Mouse (Mus musculus) G1E (cell line): ENCODE data around the gene Faf2.

Experiments
- CTCF ChIP-seq: IDR thresholded peaks from 2 replicates; pipeline ENCODE4 v1.5.1; 2012; ENCODE audit warnings: low read depth, low read length, inconsistent platforms, mixed read lengths
- GATA1 ChIP-seq: IDR thresholded peaks from 2 replicates; pipeline ENCODE4 v1.6.1; 2012; ENCODE audit warnings: borderline replicate concordance, low read length, inconsistent platforms, mixed read lengths
- GATA2 ChIP-seq: IDR thresholded peaks from 2 replicates; pipeline ENCODE4 v1.6.1; 2012; ENCODE audit warnings: low read depth, low read length, inconsistent platforms, borderline replicate concordance

- TF ChIP-seq CTCF, result no peak
- TF ChIP-seq GATA2, result no peak
- TF ChIP-seq GATA1, result no peak
These were observed 64.8 kb downstream of the Faf2 start for GRCm38 (mm10) chr13:54686139-54687053.
